Mouse (Mus musculus) kidney, postnatal 14 days (tissue): ENCODE results near the gene 4430402I18Rik.

ENCODE experiments used
- DNase-seq: peaks from one replicate; pipeline ENCODE4 v3.0.0; 2022; ENCODE audit warnings: mixed read lengths

4430402I18Rik gene

GRCm38 (mm10) chr19:28964552-28964903 lies 3.1 kb downstream of the 4430402I18Rik start:
- DNase-seq, result no peak

GRCm38 (mm10) chr19:28963842-28964551 lies 3.6 kb downstream of the 4430402I18Rik start, which contains the start of gene Plpp6:
TSS of gene Plpp6 (plus strand) at chr19:28963953.
- peak; percentile 91 for DNase-seq

GRCm38 (mm10) chr19:28963513-28963841 lies 4.1 kb downstream of the 4430402I18Rik start:
- DNase-seq, result no peak

DNA sequence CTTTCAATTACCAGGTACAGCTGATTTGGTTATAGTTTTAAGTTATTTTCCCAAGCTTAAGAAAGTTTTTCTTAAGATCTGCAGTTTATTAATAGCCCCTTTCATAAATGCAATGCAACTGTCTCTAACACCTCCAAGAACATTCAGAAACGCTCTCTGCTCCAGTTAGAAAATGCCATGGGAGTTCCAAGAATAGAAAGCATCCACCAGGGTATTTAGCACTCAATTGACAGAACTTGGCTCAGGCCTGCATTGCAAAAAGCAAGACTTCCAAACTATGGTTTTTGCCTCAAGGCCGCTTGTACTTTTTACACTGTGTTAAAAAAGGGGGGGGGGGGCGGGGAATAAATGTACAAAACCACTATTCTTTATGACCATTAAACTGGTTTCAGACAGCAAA lies 4.5 kb downstream of the 4430402I18Rik start:
- no peak for DNase-seq

- DNase-seq, result no peak
These were observed 16.3 kb downstream of the 4430402I18Rik start for GRCm38 (mm10) chr19:28951251-28951650.

- DNase-seq, result no peak
These were observed 20.3 kb downstream of the 4430402I18Rik start for GRCm38 (mm10) chr19:28947311-28947710.

GRCm38 (mm10) chr19:28946782-28947181 lies 20.8 kb downstream of the 4430402I18Rik start:
- DNase-seq, result no peak

DNA sequence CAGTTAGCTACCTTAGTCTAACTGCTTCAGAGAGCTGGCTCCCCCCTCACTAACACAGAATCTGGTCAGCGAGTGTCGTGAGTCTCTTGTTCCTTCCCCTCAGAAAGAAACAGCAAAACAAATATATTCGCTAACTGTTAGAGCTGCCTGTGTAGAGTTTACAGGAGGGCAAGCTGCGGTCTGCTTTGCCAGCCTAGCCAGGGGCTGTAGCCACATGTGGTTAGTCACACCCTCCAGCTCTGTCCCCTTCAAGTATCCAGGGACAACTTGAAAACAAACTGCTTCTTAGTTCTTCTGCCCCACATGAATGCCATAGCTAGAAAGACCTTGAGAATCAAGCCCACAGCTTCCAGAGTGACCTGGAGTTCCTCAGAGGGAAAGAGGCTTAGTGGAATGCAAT lies 26.3 kb downstream of the 4430402I18Rik start:
- no peak for DNase-seq

GRCm38 (mm10) chr19:28940135-28940874 lies 27.3 kb downstream of the 4430402I18Rik start:
- DNase-seq, result no peak

- DNase-seq, result no peak
These were observed 32.7 kb downstream of the 4430402I18Rik start for GRCm38 (mm10) chr19:28934897-28935296.

DNA sequence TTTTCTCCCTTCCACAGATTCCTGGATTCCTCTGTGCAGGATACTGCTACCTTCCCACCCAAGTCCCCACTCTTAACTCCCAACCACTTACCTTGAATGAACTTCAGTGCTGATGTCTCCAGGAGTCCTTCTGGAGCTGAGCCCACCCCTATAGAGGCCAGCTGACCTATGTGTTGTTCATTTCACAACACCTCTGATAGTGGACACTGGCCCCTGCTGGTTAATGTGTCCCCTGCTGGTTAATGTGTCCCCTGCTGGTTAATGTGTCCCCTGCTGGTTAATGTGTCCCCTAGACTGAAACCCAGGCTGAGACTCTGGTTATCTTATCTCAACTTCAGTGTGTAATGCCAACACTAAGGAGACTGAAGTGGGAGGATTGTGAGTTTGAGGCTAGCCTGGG lies 38.6 kb downstream of the 4430402I18Rik start:
- peak; percentile 82 for DNase-seq

DNA sequence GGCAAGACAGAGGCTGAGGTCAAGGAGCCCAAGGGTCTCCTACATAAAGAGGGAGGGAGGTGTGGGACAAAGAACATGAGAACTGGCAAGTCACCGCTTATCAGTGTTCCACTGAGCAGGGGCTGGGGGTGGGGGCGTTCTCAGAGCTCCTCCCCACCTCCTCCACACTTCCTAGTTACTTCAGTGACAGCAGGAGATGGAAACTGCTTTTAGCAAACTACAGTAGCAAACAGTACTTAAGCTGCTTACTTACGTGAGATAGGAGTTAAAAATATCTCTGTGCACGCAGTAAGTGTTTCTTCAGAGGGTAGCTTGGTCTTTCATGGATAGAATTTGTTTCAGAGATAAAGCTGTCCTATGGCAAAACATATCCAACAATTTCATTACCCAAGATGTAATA lies 40.2 kb downstream of the 4430402I18Rik start:
- DNase-seq, result no peak

DNA sequence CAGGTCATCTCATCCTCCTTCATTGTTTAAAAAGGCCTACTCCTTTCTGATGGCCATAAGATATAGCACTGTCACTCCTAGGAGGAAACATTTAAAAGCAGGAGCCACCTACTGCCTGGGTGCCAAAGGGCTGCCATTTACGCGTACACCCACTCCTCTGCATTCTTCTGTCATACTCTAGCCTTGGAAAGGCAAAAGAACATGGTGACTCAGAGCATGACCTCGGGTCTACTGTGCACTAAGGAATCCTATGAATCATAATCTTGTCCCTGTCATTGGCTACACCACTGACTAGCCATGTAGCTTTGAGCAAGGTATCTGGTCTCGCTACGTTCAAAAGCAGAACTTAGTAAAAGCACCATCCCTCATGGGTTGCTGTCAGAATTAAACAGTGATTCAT lies 41.2 kb downstream of the 4430402I18Rik start:
- DNase-seq, result no peak

- DNase-seq, result no peak
These were observed 49.8 kb downstream of the 4430402I18Rik start for GRCm38 (mm10) chr19:28917839-28918238.

DNA sequence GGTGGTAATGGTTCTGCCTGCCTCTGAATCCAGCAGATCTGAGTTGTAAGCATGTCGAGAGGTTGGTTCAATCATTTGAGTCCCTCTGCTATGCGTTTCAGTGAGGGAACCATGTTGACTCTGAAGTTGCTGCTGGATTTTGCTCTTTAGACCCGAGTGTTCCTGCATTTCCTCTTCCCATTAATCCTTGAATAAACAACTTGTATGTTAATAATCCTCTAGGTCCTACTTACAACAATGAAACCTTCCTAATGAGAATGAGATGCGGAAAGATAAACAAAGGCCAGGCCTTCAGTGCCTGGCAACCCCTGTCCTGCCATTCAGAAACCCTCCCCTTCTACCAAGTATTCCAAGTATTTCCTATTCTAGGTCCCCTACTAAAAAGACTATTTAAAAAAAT lies 51.1 kb downstream of the 4430402I18Rik start:
- peak; percentile 44 for DNase-seq

DNA sequence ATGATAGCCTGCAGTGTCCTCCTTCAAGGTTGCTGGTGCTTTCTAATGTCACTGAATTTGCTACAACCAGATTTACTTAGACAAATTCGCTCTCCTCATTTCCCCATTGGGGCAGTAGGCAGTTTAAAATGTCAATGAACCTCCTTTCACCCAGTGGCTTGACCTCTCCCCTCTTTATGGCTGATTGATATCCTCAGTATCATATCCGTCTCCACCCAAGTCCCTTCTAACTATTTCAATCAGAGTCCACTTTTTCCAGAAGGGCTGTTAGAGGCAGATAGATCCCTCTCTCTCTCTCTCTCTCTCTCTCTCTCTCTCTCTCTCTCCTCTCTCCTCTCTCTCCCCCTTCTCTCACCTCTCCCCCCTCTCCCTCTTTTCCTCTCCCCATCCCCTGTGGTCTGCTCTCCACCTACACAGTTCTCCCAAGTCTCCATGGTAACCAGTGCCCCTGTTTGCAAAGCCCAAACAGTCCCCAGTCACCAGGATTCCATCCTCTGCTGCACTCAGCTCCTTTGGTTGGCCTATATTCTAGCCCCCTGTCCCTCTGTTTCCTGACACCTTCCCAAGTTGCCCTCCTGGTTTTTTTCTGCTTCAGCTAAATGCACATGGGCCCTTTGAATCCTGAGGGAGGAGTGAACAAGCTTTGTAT lies 51.9 kb downstream of the 4430402I18Rik start:
- no peak for DNase-seq

DNA sequence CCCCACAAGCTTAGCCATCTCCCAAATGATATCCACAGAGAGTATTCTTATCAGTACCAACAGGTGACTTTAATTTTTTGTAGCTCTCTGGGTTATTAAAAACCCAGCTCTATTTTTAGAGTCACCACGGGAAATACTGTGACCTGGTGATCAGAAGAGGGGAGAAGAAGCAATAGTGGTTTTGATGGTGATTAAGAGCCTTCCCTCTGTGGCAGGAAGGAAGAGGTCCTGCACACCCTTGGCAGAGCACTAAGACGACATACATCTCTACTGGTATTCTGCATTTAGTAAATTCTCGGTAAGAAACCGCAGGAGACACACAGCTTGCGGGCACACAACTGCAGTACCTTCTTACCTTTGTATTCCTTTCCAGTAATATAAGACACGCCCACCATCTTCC lies 53.0 kb downstream of the 4430402I18Rik start:
- no peak for DNase-seq

DNA sequence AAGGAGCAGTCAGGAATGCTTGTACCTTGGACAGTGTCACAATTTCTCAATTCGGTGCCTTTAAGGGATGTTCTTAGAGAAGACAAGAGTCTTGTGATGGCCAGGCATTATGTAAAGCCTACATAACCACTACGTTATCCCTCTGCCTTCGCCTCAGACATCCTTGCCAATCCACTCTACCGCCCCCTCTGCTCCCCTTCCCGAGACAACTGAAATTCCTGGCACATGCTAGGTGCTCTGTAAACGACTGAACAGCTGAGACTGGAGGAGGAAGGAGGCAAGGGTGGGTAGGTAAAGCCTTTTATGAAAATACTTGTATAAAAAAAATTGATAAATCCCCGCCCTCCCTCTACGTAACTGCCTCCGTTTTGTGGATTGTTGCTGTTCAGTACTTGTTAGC lies 58.9 kb downstream of the 4430402I18Rik start:
- no peak for DNase-seq

DNA sequence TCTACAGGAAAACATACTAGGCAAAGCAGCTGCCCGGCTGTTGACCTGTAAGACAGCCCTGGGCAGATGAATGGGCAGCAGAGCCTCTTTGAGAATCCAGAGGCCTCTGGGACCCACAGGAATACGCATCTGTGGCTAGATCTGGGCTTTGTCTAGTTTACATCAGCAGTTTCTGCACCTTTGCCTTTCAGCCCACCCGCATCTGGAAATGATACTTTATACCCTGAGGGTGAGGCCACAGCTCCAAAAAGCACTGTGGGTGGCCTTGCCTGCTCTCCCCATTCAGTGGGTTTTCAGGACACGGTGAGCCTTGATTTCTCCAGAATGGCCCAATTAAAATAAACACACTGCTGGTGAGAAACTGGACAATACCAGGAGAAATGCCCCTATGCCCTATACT lies 59.4 kb downstream of the 4430402I18Rik start:
- no peak for DNase-seq

DNA sequence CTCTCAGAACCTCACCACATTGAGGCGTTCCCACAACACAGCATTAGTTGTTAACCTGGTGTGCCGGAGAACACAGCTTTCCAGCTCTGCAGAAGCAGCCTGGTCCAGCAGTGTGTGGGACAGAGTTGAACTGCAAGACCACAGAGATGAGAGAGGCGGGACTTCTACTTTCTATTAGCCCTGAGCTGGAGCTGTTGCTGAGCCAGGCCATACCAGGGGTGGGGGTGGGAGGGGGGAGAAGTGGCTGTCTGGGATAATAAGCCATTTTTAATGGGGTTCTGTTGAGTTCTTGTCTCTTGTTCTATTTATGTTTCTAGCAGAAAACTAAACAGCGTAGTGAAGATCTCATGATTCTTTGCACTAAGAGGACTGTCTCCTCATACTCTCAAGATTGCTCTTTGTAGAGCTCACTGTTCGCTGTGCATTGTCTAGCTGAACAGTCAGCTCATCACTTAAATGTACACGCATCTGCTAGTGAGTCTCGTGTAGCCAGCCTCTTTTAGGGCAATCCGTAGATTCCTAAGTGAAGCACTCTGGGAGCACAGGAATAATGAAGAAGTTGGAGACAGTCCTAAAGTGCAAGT lies 64.0 kb downstream of the 4430402I18Rik start:
- no peak for DNase-seq

DNA sequence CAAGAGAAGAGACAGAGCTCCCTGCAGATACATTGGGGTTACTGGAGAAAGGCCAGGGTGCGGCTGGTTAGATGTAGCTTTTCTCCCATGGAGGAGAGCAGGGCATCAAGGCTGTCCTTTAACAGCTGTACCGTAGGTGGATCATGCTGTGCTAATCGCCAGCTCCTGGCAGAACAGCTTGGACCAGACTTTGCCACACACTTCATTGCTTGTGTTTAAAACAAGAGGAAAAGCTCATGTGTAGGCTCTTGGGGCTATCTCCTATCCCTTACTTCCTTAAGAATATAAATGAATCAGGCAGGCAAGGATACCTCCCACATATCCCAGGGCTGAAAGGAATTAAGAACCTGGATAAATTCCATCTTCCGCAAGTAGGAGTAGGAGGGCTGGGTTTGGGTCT lies 64.8 kb downstream of the 4430402I18Rik start:
- no peak for DNase-seq

- DNase-seq, result no peak
These were observed 65.5 kb downstream of the 4430402I18Rik start for GRCm38 (mm10) chr19:28902111-28902510.

DNA sequence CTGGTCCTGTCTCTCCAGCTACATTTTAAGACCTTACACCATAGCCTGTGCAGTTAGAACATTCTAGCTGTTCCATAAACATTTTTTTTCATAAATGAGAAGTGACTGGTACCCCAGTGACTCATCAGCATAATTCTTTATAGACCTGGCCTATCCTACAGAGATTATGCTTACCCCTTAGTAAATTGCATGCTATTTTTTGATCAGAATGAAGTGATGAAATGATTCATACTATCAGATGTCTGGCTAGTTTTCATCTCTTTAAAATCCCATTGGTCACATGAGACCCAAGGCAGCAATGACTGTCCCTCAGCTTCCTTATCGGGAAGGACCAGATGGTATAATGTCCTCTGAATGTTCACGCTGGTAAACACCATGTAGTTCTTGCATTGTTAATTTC lies 66.8 kb downstream of the 4430402I18Rik start:
- DNase-seq, result no peak

GRCm38 (mm10) chr19:28897497-28897896 lies 70.1 kb downstream of the 4430402I18Rik start:
- DNase-seq, result no peak
